Mouse (Mus musculus): ENCODE measurements around the gene Gtf2ird2.

DNA sequence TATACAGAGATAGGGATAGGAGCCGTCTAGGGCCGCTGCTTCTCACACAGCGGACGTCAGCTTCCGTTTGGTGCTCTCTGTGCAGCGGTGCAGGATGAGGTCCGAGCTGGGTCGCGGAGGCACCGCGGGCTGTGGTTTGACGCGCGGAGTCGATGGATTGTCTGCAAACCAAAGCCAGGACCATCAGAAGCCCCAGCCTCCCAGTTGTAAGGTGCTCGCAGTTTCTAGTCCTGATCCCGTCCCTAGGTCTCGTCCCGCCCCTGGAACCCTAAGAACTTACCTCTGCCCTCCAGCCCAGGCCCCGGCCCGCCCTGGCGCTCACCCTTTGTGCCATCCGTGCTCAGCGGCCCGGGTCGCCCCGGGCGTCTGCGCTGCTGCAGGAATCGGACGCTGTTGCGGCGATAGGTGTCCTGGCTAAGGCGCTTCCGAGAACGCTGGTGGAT, 37.9 kb downstream of the Gtf2ird2 start:
- no peak for TF ChIP-seq CTCF (IDR thresholded peaks at IDR 0.05)
- TF ChIP-seq EP300 (IDR thresholded peaks at IDR 0.05): no peak

Measured in lung, postnatal 0 days (tissue).